9 mouse cellular contexts compared by ENCODE assay signal in genomic region chr5:25067122-25067521, GRCm38 (mm10). TPM values are rescaled to one million over a fixed set of nuclear protein-coding genes. Genes with fewer than 3 reads are reported as not detected.
DNase-seq lines count a peak whose midpoint lies in the region; ATAC-seq and TF ChIP-seq lines count a peak whose summit lies in the region.
"Had no signal": no experiment of that assay in that cellular context is flagged by ENCODE, and none has a peak within 500 bp of the region (broad histone marks: within the 10 kb centered on the region; RNA-seq: fewer than 3 reads in every experiment).

No protein-coding gene starts in this region.

- intact Hi-C loops in heart, adult 2 months (cut with DNase I), result no loop called here

- H3K4me2 ChIP-seq in hindbrain, embryonic 14.5 days (replicated peaks), result no peak overlapping the region
- H3K4me2 ChIP-seq in hindbrain, embryonic 12.5 days (replicated peaks), result no peak overlapping the region
- H3K4me2 ChIP-seq in kidney, embryonic 14.5 days (replicated peaks; ENCODE audit: low read depth, low read length), result no peak overlapping the region
- H3K4me2 ChIP-seq: limb, embryonic 13.5 days had no signal

- no peak for TF ChIP-seq CTCF in heart, adult 2 months (IDR thresholded peaks at IDR 0.05)

- 0 out of 2 replicates have a peak, but pooled peaks have one; percentile 15 for ATAC-seq in hindbrain, embryonic 14.5 days (ENCODE audit: low FRiP score)
- no peak for ATAC-seq in hindbrain, embryonic 12.5 days (ENCODE audit: low FRiP score)
- ATAC-seq in kidney, embryonic 14.5 days (ENCODE audit: low FRiP score, low TSS enrichment), result no peak
- ATAC-seq in CD4-positive, CD25-positive, alpha-beta regulatory T cell, adult 4 months, result no peak

- H3K9ac ChIP-seq in hindbrain, embryonic 14.5 days, result no peak overlapping the region
- H3K9ac ChIP-seq in hindbrain, embryonic 12.5 days, result no peak overlapping the region
- H3K9ac ChIP-seq in heart, adult 2 months (ENCODE audit: low read depth, low read length), result no peak overlapping the region
- peak overlapping the region; percentile 28; the same call in 1 of the 2 replicates for H3K9ac ChIP-seq in kidney, embryonic 14.5 days (ENCODE audit: low read depth, low read length)
- H3K9ac ChIP-seq: limb, embryonic 13.5 days had no signal

- H3K9me3 ChIP-seq in hindbrain, embryonic 14.5 days (ENCODE audit: control insufficient read depth, low read length), result no peaks in the 10 kb centered on the region
- no peaks in the 10 kb centered on the region for H3K9me3 ChIP-seq in hindbrain, embryonic 12.5 days (replicated peaks)
- no peaks in the 10 kb centered on the region for H3K9me3 ChIP-seq in kidney, embryonic 14.5 days (ENCODE audit: control insufficient read depth, low read length)
- H3K9me3 ChIP-seq: limb, embryonic 13.5 days had no signal

- no peak overlapping the region; the same call in 1 of the 2 replicates for H3K27ac ChIP-seq in hindbrain, embryonic 14.5 days
- H3K27ac ChIP-seq in hindbrain, embryonic 12.5 days, result no peak overlapping the region
- peak overlapping the region; percentile 4; the same call in 1 of the 2 replicates for H3K27ac ChIP-seq in heart, adult 2 months
- H3K27ac ChIP-seq in kidney, embryonic 14.5 days (ENCODE audit: low read depth, low read length), result peak overlapping the region; percentile 42; the same call in 1 of the 2 replicates

- no peak for TF ChIP-seq POLR2A in heart, adult 2 months (IDR thresholded peaks at IDR 0.05; ENCODE audit: insufficient read depth, low read depth, low read length)

- DNase-seq in hindbrain, embryonic 14.5 days (ENCODE audit: low spot score), result no peak
- peak; percentile 63 for DNase-seq in adipocyte (ENCODE audit: low spot score)
- peak; percentile 70 to 82 for DNase-seq in heart, adult 2 months
- DNase-seq in lung, postnatal 4 days, result peak; percentile 83 to 93
- no peak for DNase-seq in urinary bladder, postnatal 25 days (ENCODE audit: low spot score)

- WGBS in hindbrain, embryonic 14.5 days, result 45% methylated on average over 6 of the region's 6 CpGs
- 55% methylated on average over 6 of the region's 6 CpGs for WGBS in hindbrain, embryonic 12.5 days
- WGBS in heart, adult 2 months, result 10% methylated on average over 6 of the region's 6 CpGs
- 33% methylated on average over 6 of the region's 6 CpGs for WGBS in kidney, embryonic 14.5 days

- no peak overlapping the region for H3K4me3 ChIP-seq in hindbrain, embryonic 14.5 days (replicated peaks; ENCODE audit: low read length)
- H3K4me3 ChIP-seq in hindbrain, embryonic 12.5 days, result no peak overlapping the region
- no peak overlapping the region for H3K4me3 ChIP-seq in heart, adult 2 months
- H3K4me3 ChIP-seq in kidney, embryonic 14.5 days (ENCODE audit: low read length), result no peak overlapping the region
- H3K4me3 ChIP-seq: limb, embryonic 13.5 days had no signal

- no peak for TF ChIP-seq EP300 in heart, adult 2 months (IDR thresholded peaks at IDR 0.05; ENCODE audit: insufficient read depth, low read depth, low read length)

- no peaks in the 10 kb centered on the region for H3K27me3 ChIP-seq in hindbrain, embryonic 14.5 days (ENCODE audit: control insufficient read depth, insufficient read depth, low read length)
- peaks cover 2% of the 10 kb centered on the region; the same call in 1 of the 2 replicates for H3K27me3 ChIP-seq in hindbrain, embryonic 12.5 days
- H3K27me3 ChIP-seq in heart, adult 2 months (ENCODE audit: control insufficient read depth, insufficient read depth, low read length), result no peaks in the 10 kb centered on the region
- no peaks in the 10 kb centered on the region for H3K27me3 ChIP-seq in kidney, embryonic 14.5 days (ENCODE audit: control insufficient read depth, insufficient read depth, low read length)
- H3K27me3 ChIP-seq: limb, embryonic 13.5 days had no signal

- no peaks in the 10 kb centered on the region for H3K36me3 ChIP-seq in hindbrain, embryonic 14.5 days (replicated peaks; ENCODE audit: control insufficient read depth, insufficient read depth)
- H3K36me3 ChIP-seq in hindbrain, embryonic 12.5 days, result no peaks in the 10 kb centered on the region
- no peaks in the 10 kb centered on the region for H3K36me3 ChIP-seq in heart, adult 2 months (ENCODE audit: control insufficient read depth, insufficient read depth, low read length)
- no peaks in the 10 kb centered on the region for H3K36me3 ChIP-seq in kidney, embryonic 14.5 days (ENCODE audit: control insufficient read depth, insufficient read depth, low read length)
- H3K36me3 ChIP-seq: limb, embryonic 13.5 days had no signal

- peaks cover 15% of the 10 kb centered on the region for H3K4me1 ChIP-seq in hindbrain, embryonic 14.5 days (replicated peaks; ENCODE audit: control insufficient read depth, insufficient read depth, low read length)
- peaks cover 12% of the 10 kb centered on the region for H3K4me1 ChIP-seq in hindbrain, embryonic 12.5 days
- peaks cover 16% of the 10 kb centered on the region for H3K4me1 ChIP-seq in heart, adult 2 months (ENCODE audit: control insufficient read depth, insufficient read depth, low read length)
- H3K4me1 ChIP-seq in kidney, embryonic 14.5 days (ENCODE audit: control insufficient read depth, insufficient read depth, low read length), result peaks cover 14% of the 10 kb centered on the region; the same call in 1 of the 2 replicates
- H3K4me1 ChIP-seq: limb, embryonic 13.5 days had no signal

- no peaks in the 10 kb centered on the region for H3K79me2 ChIP-seq in heart, adult 2 months (replicated peaks; ENCODE audit: control insufficient read depth, insufficient read depth, low read length)

RNA-seq across cellular contexts. Expression of gene Prkag2, which starts 33.3 kb away (rescaled TPM):
- polyA plus RNA-seq in hindbrain, embryonic 14.5 days (2014; fragmentation: Nextera tagmentation; extraction: Ambion mirVana), result 105 and 106 TPM in 2 replicates
- 56.7 and 62.9 TPM in 2 replicates for polyA plus RNA-seq in hindbrain, embryonic 12.5 days (2016; fragmentation: Nextera tagmentation; extraction: Ambion mirVana)
- 10 to 100 TPM; 23.9 to 25.9 TPM for total RNA-seq in heart, adult 2 months (2021)
- polyA plus RNA-seq in heart, adult 2 months (2012; rRNA removed), result 25.2 and 30.0 TPM in 2 replicates
- 32.1 and 44.6 TPM in 2 replicates for polyA plus RNA-seq in kidney, embryonic 14.5 days (2014; fragmentation: Nextera tagmentation; extraction: Ambion mirVana)
- 10 to 100 TPM; 22.7 to 26.9 TPM for polyA plus RNA-seq in CD4-positive, CD25-positive, alpha-beta regulatory T cell, adult 4 months (2017; shearing (Covaris generic))

Comparison
In these comparisons a context has a peak if more than half of its experiments do, and no peak if none do; other contexts are left out.
1. DNase-seq: peak in adipocyte (single experiment), heart, adult 2 months (2 of 2) and lung, postnatal 4 days (2 of 2); none in hindbrain, embryonic 14.5 days (single experiment) and urinary bladder, postnatal 25 days (single experiment).
2. H3K27ac ChIP-seq: peak in heart, adult 2 months (single experiment) and kidney, embryonic 14.5 days (single experiment); none in hindbrain, embryonic 14.5 days (single experiment) and hindbrain, embryonic 12.5 days (single experiment).